In the genomic region with DNA sequence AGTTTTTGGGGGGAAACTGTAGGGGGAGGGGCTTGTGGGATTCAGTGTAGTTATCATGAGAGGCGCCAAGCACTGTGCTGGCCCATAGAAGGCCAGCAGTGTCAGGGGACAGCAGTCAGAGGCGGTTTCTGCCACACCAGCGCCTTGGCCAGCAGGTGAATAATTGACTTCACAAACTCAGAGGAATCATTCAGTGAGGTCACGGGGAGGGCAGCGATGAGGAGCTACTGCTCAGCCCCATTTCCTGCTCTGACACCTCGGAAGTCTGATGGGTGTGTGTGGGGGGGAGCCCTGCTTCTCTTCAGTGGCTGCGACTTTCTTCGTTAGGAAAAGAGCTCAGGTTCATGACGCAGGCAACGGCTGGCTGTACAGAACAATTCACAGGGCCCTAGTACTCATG, we compare ENCODE assay signal across 16 mouse cellular contexts. TPM values are rescaled to one million over a fixed set of nuclear protein-coding genes. Genes with fewer than 3 reads are reported as not detected.
A peak's percentile ranks its signal among the peaks of the same experiment; 100 is the strongest.
DNase-seq lines count a peak whose midpoint lies in the region; ATAC-seq and TF ChIP-seq lines count a peak whose summit lies in the region.
"Had no signal": no experiment of that assay in that cellular context is flagged by ENCODE, and none has a peak within 500 bp of the region (broad histone marks: within the 10 kb centered on the region; RNA-seq: fewer than 3 reads in every experiment).

No protein-coding gene starts in this region.

- H3K9me3 ChIP-seq in intestine, postnatal 0 days (ENCODE audit: control insufficient read depth) = no peaks in the 10 kb centered on the region
- H3K9me3 ChIP-seq: embryonic facial prominence, embryonic 12.5 days had no signal

- no peak overlapping the region for H3K4me3 ChIP-seq in intestine, postnatal 0 days (ENCODE audit: low read depth, low read length)
- H3K4me3 ChIP-seq: embryonic facial prominence, embryonic 12.5 days; myocyte had no signal

- H3K36me3 ChIP-seq in intestine, postnatal 0 days (ENCODE audit: control insufficient read depth, insufficient read depth) = no peaks in the 10 kb centered on the region
- H3K36me3 ChIP-seq: embryonic facial prominence, embryonic 12.5 days had no signal

- peaks cover 4% of the 10 kb centered on the region; the same call in 1 of the 2 replicates for H3K4me1 ChIP-seq in intestine, postnatal 0 days (replicated peaks; ENCODE audit: control insufficient read depth, insufficient read depth, low read length)
- H3K4me1 ChIP-seq: embryonic facial prominence, embryonic 12.5 days had no signal

- TF ChIP-seq CTCF in intestine, postnatal 0 days (IDR thresholded peaks at IDR 0.05; ENCODE audit: low read depth) = peak; percentile 20; the same call in 1 of the 2 replicates

- intact Hi-C loops in left cerebral cortex, postnatal 36 days (cut with DNase I) = no loop called here

- H3K27ac ChIP-seq in intestine, postnatal 0 days (ENCODE audit: low read depth, low read length) = no peak overlapping the region
- H3K27ac ChIP-seq: embryonic facial prominence, embryonic 12.5 days had no signal

- H3K9ac ChIP-seq in intestine, postnatal 0 days (ENCODE audit: low read depth, low read length) = no peak overlapping the region
- H3K9ac ChIP-seq: embryonic facial prominence, embryonic 12.5 days had no signal

- no peaks in the 10 kb centered on the region for H3K27me3 ChIP-seq in intestine, postnatal 0 days (replicated peaks; ENCODE audit: control insufficient read depth, insufficient read depth, low read length)
- H3K27me3 ChIP-seq: embryonic facial prominence, embryonic 12.5 days; Patski had no signal

- H3K4me2 ChIP-seq in intestine, postnatal 0 days (replicated peaks; ENCODE audit: low read depth) = peak overlapping the region; percentile 6
- H3K4me2 ChIP-seq: embryonic facial prominence, embryonic 12.5 days; heart, embryonic 11.5 days had no signal

- DNase-seq in B cell, adult 2 months = peak; percentile 28 to 39
- peak; percentile 74 for DNase-seq in kidney, postnatal 10 days
- no peak for DNase-seq in spleen, postnatal 36 days (ENCODE audit: low spot score in 2 of 2)
- no peak for DNase-seq in left cerebral cortex, postnatal 36 days (ENCODE audit: low spot score in 2 of 2)
- DNase-seq in gastrocnemius, adult 18-20 months (ENCODE audit: low spot score) = no peak
- DNase-seq in cerebellum, adult 9-11 months = no peak
- DNase-seq: adrenal gland, postnatal 10 days; cerebellum, postnatal 14 days; heart, postnatal 4 days; thymus, adult 18-20 months had no signal

- 24% methylated on average over 10 of the region's 10 CpGs for WGBS in intestine, postnatal 0 days

- ATAC-seq in CD4-positive, CD25-positive, alpha-beta regulatory T cell, adult 4 months = peak; percentile 71
- peak; percentile 72 for ATAC-seq in intestine, postnatal 0 days
- ATAC-seq: Patski had no signal

RNA-seq across cellular contexts. Expression of a gene that starts 24.8 kb away (rescaled TPM):
- polyA plus RNA-seq in CD4-positive, CD25-positive, alpha-beta regulatory T cell, adult 4 months (2017; shearing (Covaris generic)) = 100 to 1,000 TPM; 192 to 194 TPM
- 253 and 260 TPM in 2 replicates for polyA plus RNA-seq in intestine, postnatal 0 days (2015; fragmentation: Nextera tagmentation; extraction: Ambion mirVana)
- total RNA-seq in left cerebral cortex, postnatal 36 days (2021) = 1,000 to 10,000 TPM; 1,119 to 1,229 TPM
- total RNA-seq in gastrocnemius, adult 18-20 months (2021) = 10 to 100 TPM; 53.1 to 54.1 TPM

Comparison
In these comparisons a context has a peak if more than half of its experiments do, and no peak if none do; other contexts are left out.
1. DNase-seq: peak in B cell, adult 2 months (2 of 2) and kidney, postnatal 10 days (single experiment); none in spleen, postnatal 36 days (0 of 2), left cerebral cortex, postnatal 36 days (0 of 2), gastrocnemius, adult 18-20 months (single experiment) and cerebellum, adult 9-11 months (single experiment).
2. RNA of a gene that starts 24.8 kb away (total RNA-seq): 1,119 to 1,229 TPM in left cerebral cortex, postnatal 36 days; 53.1 to 54.1 TPM in gastrocnemius, adult 18-20 months; every median in the first group is over 10 times any median in the second.